Mouse (Mus musculus): ENCODE results near the gene Zfp663.

- TF ChIP-seq POLR2AphosphoS2 (IDR thresholded peaks at IDR 0.05; ENCODE audit: insufficient read length, low read depth) = no peak
- TF ChIP-seq POLR2A (IDR thresholded peaks at IDR 0.05; ENCODE audit: insufficient read length, low read depth) = no peak
- TF ChIP-seq MYOG (IDR thresholded peaks at IDR 0.05; ENCODE audit: control insufficient read depth in 1 of 3, insufficient read depth in 1 of 3, insufficient read length in 2 of 3, low read depth in 2 of 3) = no peak
- no peak for TF ChIP-seq E2F4 (IDR thresholded peaks at IDR 0.05; ENCODE audit: insufficient read depth)
- no peak for TF ChIP-seq TCF12 (IDR thresholded peaks at IDR 0.05; ENCODE audit: insufficient read depth, poor library complexity, severe bottlenecking)
- no peak for TF ChIP-seq USF1 (IDR thresholded peaks at IDR 0.05; ENCODE audit: low read depth)
- TF ChIP-seq SRF (IDR thresholded peaks at IDR 0.05; ENCODE audit: control insufficient read depth, insufficient read length, low read depth) = no peak
- TF ChIP-seq CEBPB (IDR thresholded peaks at IDR 0.05; ENCODE audit: insufficient read depth, poor library complexity, severe bottlenecking) = no peak
These were observed 23.6 kb upstream of the Zfp663 start for GRCm38 (mm10) chr2:165392156-165392555.
